Mouse (Mus musculus) midbrain, embryonic 13.5 days (tissue): ENCODE results near the gene Zbtb21. TPM values are rescaled to one million over a fixed set of nuclear protein-coding genes. Genes with fewer than 3 reads are reported as not detected.

Experiments used
- ATAC-seq: fragments of 200-750 bp; cut with Nextera tagmentation; 2 replicates; pipeline ENCODE4 v1.8.0; 2017; ENCODE audit warnings: mild to moderate bottlenecking, moderate TSS enrichment, moderate library complexity
- H3K27ac ChIP-seq: fragments of 300-500 bp; sonication (generic); 2 replicates; pipeline ENCODE4 v1.5.1; 2015; ENCODE audit warnings: inconsistent platforms, mild to moderate bottlenecking, moderate library complexity
- H3K27me3 ChIP-seq: fragments of 300-500 bp; sonication (generic); 2 replicates; pipeline ENCODE4 v1.6.1; 2015; ENCODE audit warnings: mild to moderate bottlenecking, inconsistent platforms
- H3K36me3 ChIP-seq: fragments of 300-500 bp; sonication (generic); 2 replicates; pipeline ENCODE4 v1.6.1; 2015; ENCODE audit warnings: mild to moderate bottlenecking, inconsistent platforms
- H3K4me1 ChIP-seq: fragments of 300-500 bp; sonication (generic); replicated peaks from 2 replicates; pipeline ENCODE4 v1.6.1; 2015; ENCODE audit warnings: inconsistent platforms
- H3K4me2 ChIP-seq: fragments of 300-500 bp; sonication (generic); replicated peaks from 2 replicates; pipeline ENCODE4 v1.6.1; 2015; ENCODE audit warnings: moderate library complexity, mild to moderate bottlenecking, inconsistent platforms
- H3K4me3 ChIP-seq: fragments of 300-500 bp; sonication (generic); replicated peaks from 2 replicates; pipeline ENCODE4 v1.5.1; 2015; ENCODE audit warnings: mild to moderate bottlenecking, inconsistent platforms
- H3K9ac ChIP-seq: fragments of 300-500 bp; sonication (generic); replicated peaks from 2 replicates; pipeline ENCODE4 v1.6.1; 2015; ENCODE audit warnings: mild to moderate bottlenecking, inconsistent platforms
- H3K9me3 ChIP-seq: fragments of 300-500 bp; sonication (generic); 2 replicates; pipeline ENCODE4 v1.6.1; 2016; ENCODE audit warnings: mild to moderate bottlenecking, inconsistent platforms
- WGBS: fragments of 180-500 bp; shearing (Covaris S2); methylation state at CpG from one replicate; pipeline ENCODE4 v1.1.7; 2015; 5-methylcytosine and 5-hydroxymethylcytosine counted together
- polyA plus RNA-seq: library from polyadenylated mRNA; unstranded; fragments of >200 nt; fragmentation: Nextera tagmentation; extraction: Ambion mirVana; gene quantifications from 2 replicates; pipeline ENCODE4 v1.2.1, GENCODE M21; 2015

The Zbtb21 gene
- polyA plus RNA-seq, 1 experiment from 2014 or later: 13.5 TPM

GRCm38 (mm10) chr16:97909356-97909755, 53.1 kb downstream of the Zbtb21 start:
- WGBS: 95% methylated on average over 1 of the region's 1 CpGs
- Histone ChIP-seq H3K9me3 (no peaks in the 10 kb centered on the region), H3K27ac (no peak overlapping the region), H3K4me3 (no peak overlapping the region), H3K4me2 (no peak overlapping the region), H3K4me1 (no peaks in the 10 kb centered on the region), H3K27me3 (no peaks in the 10 kb centered on the region), H3K9ac (no peak overlapping the region), H3K36me3 (no peaks in the 10 kb centered on the region)
- no peak for ATAC-seq

- 85% methylated on average over 6 of the region's 6 CpGs for WGBS
- H3K36me3 ChIP-seq: no peaks in the 10 kb centered on the region
- no peaks in the 10 kb centered on the region for H3K4me1 ChIP-seq
- no peak overlapping the region for H3K4me2 ChIP-seq
- H3K4me3 ChIP-seq: no peak overlapping the region
- H3K27ac ChIP-seq: no peak overlapping the region
- H3K9me3 ChIP-seq: no peaks in the 10 kb centered on the region
- H3K9ac ChIP-seq: no peak overlapping the region
- H3K27me3 ChIP-seq: no peaks in the 10 kb centered on the region
- no peak for ATAC-seq
Measured at GRCm38 (mm10) chr16:97907496-97907895, 54.9 kb downstream of the Zbtb21 start.

- H3K4me2 ChIP-seq: no peak overlapping the region
- no peak overlapping the region for H3K4me3 ChIP-seq
- no peaks in the 10 kb centered on the region for H3K36me3 ChIP-seq
- no peak overlapping the region for H3K27ac ChIP-seq
- no peaks in the 10 kb centered on the region for H3K4me1 ChIP-seq
- H3K9me3 ChIP-seq: no peaks in the 10 kb centered on the region
- no peak for ATAC-seq
- H3K27me3 ChIP-seq: no peaks in the 10 kb centered on the region
- no peak overlapping the region for H3K9ac ChIP-seq
Measured at GRCm38 (mm10) chr16:97906337-97906736, 56.1 kb downstream of the Zbtb21 start.

GRCm38 (mm10) chr16:97905449-97905991, 56.9 kb downstream of the Zbtb21 start:
- H3K27me3 ChIP-seq: no peaks in the 10 kb centered on the region
- no peak overlapping the region for H3K9ac ChIP-seq
- H3K4me3 ChIP-seq: no peak overlapping the region
- whole genome bisulfite sequencing: 69% methylated on average over 2 of the region's 2 CpGs
- H3K27ac ChIP-seq: no peak overlapping the region
- no peaks in the 10 kb centered on the region for H3K9me3 ChIP-seq
- ATAC-seq: no peak
- no peaks in the 10 kb centered on the region for H3K4me1 ChIP-seq
- no peak overlapping the region for H3K4me2 ChIP-seq
- no peaks in the 10 kb centered on the region for H3K36me3 ChIP-seq

DNA sequence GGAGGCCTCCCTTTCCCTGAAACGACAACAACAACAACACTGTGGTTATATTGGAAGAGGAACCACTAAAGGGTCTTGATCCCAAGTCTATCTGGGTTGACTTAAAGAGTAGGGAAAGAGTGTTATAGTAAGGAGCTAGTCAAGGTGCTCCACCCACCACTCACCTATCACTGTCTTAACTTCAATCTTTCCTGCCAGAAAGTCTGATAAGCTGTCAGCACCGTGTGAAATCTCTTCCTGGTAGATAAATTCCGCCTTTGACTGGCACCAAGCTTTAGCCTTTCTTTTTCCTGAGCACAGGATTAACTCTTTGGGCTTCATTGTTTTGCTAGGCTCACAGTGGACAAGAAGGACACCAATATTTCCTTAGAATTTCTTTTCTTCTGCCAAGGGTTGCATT, 58.4 kb downstream of the Zbtb21 start:
- WGBS: 76% methylated on average over 3 of the region's 3 CpGs
- ATAC-seq: no peak
- H3K36me3 ChIP-seq: no peaks in the 10 kb centered on the region
- no peak overlapping the region for H3K4me2 ChIP-seq
- H3K4me3 ChIP-seq: no peak overlapping the region
- no peaks in the 10 kb centered on the region for H3K4me1 ChIP-seq
- H3K27me3 ChIP-seq: no peaks in the 10 kb centered on the region
- no peaks in the 10 kb centered on the region for H3K9me3 ChIP-seq
- H3K27ac ChIP-seq: no peak overlapping the region
- H3K9ac ChIP-seq: no peak overlapping the region

DNA sequence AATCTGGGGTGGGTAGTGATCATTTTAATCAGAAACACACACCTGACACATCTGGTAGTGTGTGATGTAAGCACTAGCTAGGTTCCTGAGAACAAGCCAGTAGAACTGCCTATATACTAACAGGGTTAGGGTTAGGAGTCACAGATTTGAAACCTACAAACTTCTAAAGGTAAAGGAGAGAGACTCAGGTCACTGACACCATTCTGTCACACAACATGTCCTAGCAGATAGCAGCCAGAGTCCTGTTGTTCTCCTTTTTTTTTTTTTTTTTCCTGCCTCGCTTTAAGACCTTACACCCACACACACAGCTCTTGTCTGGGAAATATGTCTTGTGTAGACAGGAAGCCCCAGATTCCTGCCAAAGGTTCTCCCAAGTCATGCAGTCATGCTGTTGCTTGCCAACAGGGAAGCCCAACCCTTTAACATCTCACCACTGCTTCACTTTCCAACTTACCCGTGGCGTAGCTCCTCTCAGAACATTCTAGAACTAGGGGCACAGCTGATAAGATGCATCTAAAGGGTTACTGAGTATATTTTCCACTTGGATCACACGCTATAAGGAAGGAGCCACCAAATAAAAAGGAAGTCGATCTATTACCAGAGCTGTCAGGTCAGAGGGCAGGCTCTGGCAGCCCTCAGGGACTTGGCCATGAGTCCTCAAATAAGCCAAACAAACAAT, 64.9 kb downstream of the Zbtb21 start:
- H3K9me3 ChIP-seq: no peaks in the 10 kb centered on the region
- no peak for ATAC-seq
- 79% methylated on average over 5 of the region's 5 CpGs for WGBS
- H3K36me3 ChIP-seq: no peaks in the 10 kb centered on the region
- no peaks in the 10 kb centered on the region for H3K4me1 ChIP-seq
- no peak overlapping the region for H3K9ac ChIP-seq
- H3K27me3 ChIP-seq: no peaks in the 10 kb centered on the region
- no peak overlapping the region for H3K4me3 ChIP-seq
- H3K27ac ChIP-seq: no peak overlapping the region
- H3K4me2 ChIP-seq: no peak overlapping the region

Other genes with a start within 250 kb of the Zbtb21 start
- 0.12 and 0.32 TPM in 2 replicates for gene Ripk4, start 198.8 kb downstream of the Zbtb21 start, polyA plus RNA-seq
- 14.5 and 16.7 TPM in 2 replicates for gene Prdm15, start 110.8 kb downstream of the Zbtb21 start, polyA plus RNA-seq
- gene C2cd2, start within 50 bp of the Zbtb21 start, polyA plus RNA-seq: 10.8 and 12.2 TPM in 2 replicates
- gene B230307C23Rik, start 34.7 kb upstream of the Zbtb21 start, polyA plus RNA-seq: 21.4 and 23.3 TPM in 2 replicates
- 17.8 and 19.8 TPM in 2 replicates for gene A630089N07Rik, start 119.8 kb upstream of the Zbtb21 start, polyA plus RNA-seq